Mouse (Mus musculus): Measurements from ENCODE around the gene BC024063. TPM values are rescaled to one million over a fixed set of nuclear protein-coding genes. Genes with fewer than 3 reads are reported as not detected.

Gene BC024063
- polyA plus RNA-seq, 1 experiment from 2014 or later = 3.5 TPM

Other genes starting within 250 kb of the BC024063 start
- gene Gm32687, start 219.4 kb upstream of the BC024063 start, polyA plus RNA-seq (2016; fragmentation: Nextera tagmentation; extraction: Ambion mirVana) = 9.3 TPM in 2 replicates
- 4.3 and 5.4 TPM in 2 replicates for gene Zfp781, start 152.9 kb upstream of the BC024063 start, polyA plus RNA-seq (2016; fragmentation: Nextera tagmentation; extraction: Ambion mirVana)
- gene Zfp873, start 35.2 kb upstream of the BC024063 start, polyA plus RNA-seq (2016; fragmentation: Nextera tagmentation; extraction: Ambion mirVana) = 13.2 and 15.0 TPM in 2 replicates
- gene AU041133, start 44.7 kb downstream of the BC024063 start, polyA plus RNA-seq (2016; fragmentation: Nextera tagmentation; extraction: Ambion mirVana) = 3.9 and 4.3 TPM in 2 replicates
- 13.4 and 13.5 TPM in 2 replicates for gene Zfp938, start 157.9 kb downstream of the BC024063 start, polyA plus RNA-seq (2016; fragmentation: Nextera tagmentation; extraction: Ambion mirVana)
- not detected in 2 replicates for gene 4932415D10Rik, start 233.2 kb downstream of the BC024063 start, polyA plus RNA-seq (2016; fragmentation: Nextera tagmentation; extraction: Ambion mirVana)

Data from hindbrain, embryonic 10.5 days (tissue).